Mouse (Mus musculus): ENCODE measurements around the gene Adcy2.

Gene Adcy2

DNA sequence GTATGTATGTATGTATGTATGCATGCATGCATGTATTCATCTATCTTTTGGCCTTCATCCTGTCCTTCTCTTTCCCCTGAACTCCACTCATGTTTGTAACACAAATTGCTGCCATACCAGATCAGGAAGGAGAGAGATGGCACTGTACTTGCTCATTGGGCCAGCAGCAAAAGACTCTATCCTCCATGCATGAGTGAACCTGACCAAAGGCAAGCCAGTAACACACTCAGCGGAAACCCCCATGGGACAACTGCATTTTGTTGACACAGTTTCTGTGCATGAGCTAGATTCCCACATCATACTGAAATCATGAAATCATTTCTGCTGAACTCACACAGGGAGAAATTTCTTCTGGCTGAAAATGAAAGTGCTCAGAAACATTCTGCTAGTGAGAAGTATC lies 172.9 kb downstream of the Adcy2 start:
- DNase-seq (ENCODE audit: low spot score) = no peak

DNA sequence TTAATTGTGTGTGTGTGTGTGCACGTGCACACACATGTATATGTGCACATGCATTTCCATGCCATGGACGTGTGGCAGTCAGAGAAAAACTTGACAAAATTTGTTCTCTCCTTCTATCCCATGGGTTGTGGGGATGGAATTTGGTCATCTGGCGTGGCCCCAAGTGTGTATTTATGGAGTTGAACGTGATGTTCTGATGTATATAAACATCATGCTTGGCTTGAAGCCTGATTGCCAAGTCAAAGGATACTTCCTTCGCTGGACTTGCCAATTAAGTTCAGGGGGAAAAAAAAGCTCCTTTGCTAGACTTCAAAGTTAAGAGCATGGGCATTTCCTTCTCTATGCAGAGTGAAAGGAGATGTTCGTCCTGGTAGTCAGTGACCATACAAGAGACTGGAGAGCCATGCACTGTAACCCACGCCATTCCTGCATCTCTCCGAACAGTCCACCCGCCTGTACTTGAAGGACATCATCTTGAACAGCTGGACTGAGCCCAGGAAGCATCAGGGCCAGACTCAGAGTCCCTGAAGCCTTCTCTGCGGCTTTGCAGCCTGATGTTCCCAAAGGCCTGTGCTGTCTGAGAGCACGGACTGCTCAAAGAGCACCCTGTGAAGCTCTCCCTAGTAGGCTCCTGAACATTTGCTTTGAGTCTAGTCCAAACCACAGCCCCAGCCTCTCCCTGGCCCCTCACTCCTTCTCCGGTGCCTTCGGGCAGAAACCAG lies 178.3 kb downstream of the Adcy2 start:
- no peak for DNase-seq (ENCODE audit: low spot score)

DNA sequence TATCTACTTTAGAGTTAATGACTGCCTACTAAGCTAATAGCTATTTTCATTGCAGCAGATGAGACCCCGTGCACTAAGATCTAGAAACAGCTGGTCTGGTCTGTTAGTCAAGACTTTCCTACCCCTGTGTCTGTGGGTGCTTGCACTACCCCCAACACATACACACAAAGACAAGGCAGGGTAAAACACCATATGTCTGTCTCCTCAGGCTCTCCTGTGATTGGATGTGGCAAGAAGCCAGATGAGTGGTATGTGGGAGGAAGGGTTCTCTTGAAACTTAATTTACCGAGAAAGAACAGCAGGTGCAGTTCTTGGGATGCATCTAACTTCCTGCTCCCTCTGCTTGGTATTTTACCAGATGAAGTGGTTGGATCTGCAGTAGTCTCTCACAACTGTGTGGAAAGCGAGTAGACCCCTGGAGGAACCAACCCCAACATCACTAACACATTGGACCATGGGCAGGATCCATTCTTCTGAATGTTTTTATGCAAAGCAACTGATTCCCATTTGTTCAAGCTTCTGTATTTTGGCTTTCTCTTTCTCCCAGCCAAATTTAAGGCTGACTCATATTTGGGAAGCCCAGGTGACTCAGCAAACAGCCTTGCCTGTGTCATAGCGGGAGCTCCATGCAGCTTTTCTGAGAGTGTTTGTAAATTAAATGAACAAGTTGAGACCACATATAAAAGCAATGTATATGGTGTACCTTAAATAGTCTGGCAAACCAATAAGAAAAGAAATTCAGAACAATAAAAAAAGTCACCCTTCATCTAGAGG lies 183.4 kb downstream of the Adcy2 start:
- DNase-seq (ENCODE audit: low spot score) = no peak

DNA sequence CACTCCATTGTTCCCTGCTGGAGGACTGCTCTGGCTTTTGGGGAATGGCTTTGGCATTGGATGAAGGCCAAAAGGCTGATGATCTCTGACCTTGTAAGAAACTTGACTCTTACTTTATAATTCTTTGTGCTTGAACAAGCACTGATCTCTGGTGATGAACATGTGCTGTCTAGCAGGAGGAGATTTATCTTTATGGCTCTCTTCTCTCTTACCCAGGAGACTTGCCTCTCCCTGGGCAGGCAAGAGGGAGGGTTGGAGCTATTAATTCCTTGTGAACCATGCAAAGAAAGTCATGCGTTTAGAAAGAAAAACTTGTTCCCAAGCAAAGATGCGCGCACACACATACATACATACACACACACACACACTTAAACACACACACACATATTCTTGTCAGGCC lies 188.2 kb downstream of the Adcy2 start:
- DNase-seq (ENCODE audit: low spot score) = no peak

DNA sequence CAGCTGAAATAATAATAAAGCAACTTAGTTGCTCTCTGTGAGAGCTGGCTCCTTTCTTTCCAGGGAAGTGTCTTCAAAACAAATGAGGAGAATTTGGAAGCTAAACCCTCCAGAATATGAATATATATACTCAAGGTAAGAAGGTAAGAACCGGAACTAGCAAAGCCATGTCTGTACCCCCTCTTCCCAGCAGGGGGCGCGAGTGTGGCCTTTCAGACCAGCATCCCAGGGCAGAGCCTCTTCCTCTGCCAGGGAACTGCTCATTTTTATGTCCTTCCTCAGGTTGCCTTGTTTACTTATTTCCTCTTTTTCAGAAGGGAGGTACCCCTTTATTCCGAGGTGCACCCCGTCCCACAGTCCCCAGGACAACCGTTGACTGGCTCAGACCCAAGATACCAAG lies 199.6 kb downstream of the Adcy2 start:
- no peak for DNase-seq (ENCODE audit: low spot score)

DNA sequence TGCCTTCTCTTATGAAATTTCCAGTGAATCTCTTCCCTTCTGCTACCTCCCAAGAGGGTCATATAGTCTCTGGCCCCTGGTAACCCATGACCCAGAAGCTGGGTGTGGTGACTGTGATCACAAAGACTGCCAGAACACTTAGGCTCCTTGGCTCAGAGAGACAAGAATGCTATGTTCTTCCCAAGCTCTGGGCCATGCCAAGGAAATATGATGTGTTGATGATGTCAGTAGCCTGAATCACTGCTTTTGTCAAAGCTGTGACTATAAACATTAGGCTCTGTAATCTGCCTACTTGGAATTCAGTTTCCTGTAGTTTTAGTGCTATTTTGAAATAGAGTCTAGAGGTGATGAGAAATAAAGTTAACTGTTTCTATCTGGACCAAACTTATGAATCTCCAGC lies 206.1 kb downstream of the Adcy2 start:
- no peak for DNase-seq (ENCODE audit: low spot score)

DNA sequence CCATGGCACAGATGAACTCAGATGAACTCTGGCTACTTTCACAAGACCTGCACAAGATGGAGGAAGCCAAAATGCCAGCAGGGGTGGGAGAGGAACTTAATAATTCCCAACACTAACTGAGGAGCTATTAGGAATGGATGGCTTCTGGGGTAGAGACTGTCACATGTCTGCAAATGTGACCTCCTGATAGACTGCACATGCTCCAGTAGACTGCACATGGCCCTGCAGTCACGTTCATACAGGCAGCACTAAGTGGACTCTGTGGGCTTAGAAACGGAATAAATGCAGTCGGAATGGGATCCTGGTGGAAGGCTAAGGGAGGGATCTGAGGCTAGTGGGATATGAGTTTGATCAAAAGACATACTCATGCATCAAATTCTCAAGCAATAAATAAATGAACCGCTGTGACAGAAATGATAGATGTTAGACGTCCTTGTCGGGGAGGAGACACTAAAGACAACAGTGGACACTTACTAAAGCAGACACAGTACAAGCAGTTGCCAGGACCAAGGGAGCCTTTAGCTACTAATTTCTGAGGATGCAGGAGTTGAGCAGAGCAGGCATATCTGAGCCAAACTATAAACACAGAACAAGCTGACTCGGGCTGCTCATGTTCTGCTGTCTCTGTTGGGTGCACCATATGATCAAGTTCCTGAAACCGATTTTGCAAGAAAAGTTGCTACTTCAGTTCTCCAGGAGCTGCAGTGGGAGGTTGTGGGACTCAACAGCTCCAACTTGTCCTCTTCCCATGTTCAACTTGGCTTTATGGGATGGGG lies 211.9 kb downstream of the Adcy2 start:
- no peak for DNase-seq (ENCODE audit: low spot score)

DNA sequence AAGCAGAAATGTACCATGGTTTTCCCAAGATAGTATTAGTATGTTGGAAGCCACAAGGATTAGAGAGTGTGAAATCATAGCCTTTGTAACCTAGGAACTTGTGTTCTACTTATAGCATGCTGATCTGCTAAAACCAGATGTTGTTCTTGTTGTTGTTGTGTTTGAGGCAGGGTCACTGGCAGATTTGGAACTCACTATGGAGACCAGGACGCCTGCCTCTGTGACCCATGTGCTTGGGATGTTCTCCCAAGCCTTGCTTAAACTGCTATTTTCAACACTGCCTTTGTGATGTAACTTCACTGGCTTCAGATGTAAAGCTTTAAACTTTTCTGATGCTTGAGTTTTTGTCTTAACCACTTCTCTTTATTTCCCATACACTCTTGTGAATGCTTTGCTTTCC lies 216.2 kb downstream of the Adcy2 start:
- DNase-seq (ENCODE audit: low spot score) = no peak

DNA sequence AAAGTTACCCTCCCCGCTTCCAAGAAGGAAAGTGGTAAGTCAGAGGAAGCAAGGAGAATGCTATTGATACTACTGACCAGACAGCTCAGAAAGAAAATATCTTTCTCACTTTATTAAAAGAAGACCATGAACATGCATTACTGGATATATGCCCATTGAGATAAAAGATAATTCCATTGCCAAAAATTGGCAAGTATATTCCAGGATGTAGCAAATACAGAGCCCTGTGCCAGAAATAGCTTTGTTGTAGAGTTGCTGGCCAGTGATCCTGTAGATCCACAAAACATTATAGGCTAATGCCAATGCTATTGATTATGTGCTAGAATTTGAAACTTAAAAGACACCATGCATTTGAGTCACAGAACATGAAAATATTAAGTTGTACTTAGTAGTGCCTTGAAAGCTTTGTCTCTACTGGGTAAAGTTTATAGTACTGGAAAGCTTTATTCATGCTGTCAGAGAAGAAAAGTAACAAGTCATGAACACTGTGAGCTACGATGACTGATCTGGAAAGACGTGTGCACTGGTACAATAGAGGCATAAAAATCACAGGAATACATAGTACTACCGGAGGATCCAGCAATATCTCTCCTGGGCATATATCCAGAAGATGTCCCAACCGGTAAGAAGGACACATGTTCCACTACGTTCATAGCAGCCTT lies 221.2 kb downstream of the Adcy2 start:
- no peak for DNase-seq (ENCODE audit: low spot score)

DNA sequence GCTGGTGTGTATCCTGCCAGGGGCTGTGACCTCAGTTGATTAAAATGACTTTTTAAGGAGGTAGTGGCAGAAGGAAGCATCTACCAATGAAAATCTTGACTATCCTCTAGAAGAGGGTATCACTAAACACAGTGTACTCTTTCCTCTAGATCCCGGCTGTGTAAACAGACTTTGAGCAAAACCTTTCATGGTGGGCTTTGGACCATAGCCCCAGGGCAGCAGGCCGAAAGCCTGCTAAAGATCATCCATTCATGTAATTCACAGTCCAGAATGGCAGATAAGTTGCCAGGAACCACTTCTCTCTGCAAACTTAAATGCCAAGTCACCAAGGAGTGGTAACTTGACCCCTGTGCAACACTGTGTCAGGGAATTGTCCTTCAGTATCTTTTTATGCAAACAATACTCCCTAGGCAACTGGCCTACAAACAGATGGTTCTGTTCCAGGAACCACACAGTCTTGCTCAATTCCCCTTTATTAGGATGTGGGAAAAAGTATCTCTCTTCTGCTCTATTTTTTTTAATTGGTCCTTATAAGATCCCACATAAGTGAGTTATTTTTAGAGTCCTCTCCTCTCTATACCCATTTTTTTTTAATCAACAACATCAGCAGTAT lies 225.6 kb downstream of the Adcy2 start:
- no peak for DNase-seq (ENCODE audit: low spot score)

DNA sequence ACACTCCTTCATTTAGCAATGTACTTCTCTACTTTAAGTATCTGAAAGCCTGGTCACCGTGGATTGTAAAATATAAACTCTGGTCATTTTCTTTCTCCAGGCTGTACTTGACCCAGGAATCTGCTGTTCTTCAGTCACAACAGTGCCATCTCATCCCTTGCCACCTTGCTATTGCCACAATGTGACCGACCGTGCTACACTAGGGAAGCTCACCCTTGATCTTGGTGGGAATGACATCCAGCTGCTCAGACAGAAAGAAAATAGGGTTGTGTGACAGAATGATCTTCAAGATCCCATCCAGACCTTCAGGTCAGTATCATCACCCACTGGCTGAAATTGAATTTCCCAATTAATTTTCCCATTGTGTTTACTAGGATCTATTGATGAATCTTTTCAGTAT lies 230.8 kb downstream of the Adcy2 start:
- no peak for DNase-seq (ENCODE audit: low spot score)

DNA sequence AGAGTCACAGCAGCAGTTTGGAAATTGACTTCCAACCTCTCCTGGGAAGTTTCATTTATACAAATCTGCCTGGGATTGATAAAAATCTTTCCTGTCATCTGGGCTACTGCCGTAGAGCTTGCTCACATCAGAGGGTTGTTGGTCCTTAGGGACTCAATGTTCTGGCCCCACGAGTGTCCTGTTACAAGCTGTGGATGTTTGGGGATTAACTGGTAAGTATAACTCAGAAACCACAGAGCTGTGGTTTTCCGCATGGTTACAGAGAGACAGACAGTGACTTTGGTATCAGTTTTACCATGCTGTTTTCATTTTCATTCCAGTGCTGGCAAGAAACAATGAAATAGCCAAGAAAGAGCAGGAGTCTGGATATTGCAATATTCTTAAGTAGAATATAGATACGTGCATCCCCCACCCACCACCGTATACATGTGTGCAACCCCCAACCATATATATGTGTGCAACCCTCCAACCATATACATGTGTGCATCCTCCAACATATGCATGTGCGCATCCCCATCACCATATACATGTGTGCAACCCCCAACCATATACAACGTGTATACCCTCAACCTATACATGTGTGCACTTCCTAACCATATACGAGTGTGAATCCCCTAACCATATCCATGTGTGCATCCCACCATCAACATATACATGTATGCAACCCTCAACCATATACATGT lies 233.3 kb downstream of the Adcy2 start:
- no peak for DNase-seq (ENCODE audit: low spot score)

DNA sequence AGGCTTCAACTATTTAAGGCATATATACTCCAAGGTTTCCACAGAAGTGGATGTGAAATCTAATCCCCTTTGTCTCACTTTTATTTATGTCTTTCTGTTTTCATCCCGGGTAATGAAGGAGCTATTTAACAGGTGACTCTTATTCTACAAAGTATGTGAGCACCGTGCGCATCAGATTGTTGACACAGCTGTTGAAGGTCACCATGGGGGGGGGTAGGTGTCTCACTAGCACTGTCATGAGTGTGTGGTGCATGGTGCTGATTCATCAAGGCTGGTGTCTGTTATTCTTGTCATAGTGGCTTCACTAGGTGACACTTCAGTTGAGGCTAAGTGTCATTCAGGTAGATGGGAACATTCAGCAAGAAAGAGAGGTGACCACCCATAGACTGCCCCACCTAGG lies 234.7 kb downstream of the Adcy2 start:
- no peak for DNase-seq (ENCODE audit: low spot score)

DNA sequence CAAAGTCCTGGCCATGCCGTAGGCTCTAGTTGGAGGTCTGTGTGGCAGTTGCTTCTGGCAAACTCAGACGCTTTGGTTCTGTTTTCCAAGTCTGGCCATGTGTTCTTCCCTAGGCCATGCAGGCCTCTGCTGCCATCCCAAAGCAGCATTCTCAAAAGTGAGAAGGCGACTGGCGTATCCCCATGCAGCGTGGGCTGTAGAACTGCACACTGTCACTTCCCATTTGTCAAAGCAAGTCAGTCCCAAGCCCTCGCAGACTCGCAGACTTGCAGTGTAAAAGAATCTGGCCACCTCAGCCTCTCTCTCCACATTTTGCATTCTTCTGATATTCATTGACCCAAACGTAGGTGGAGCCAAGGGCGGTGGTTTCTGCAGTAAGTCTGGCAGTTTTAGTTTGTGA lies 249.5 kb downstream of the Adcy2 start:
- DNase-seq (ENCODE audit: low spot score) = no peak

DNA sequence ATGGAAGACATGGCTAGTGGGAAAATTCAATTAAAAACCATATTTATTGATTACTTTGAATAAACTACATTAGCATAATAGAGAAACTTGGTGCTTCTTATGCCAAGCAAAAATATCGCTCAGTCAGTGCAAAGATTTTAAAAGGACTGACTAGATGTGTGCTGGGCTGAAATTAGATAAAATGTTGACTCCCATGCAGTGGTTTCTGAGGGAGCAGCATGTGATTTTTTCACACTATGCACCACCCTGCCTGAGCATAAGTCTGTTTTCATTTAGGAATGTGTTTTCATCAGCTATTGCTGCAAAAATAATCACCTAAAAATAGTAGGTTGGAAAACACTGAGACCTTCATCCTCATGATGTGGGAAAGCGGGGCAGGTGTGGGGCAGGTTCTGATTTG lies 250.0 kb downstream of the Adcy2 start:
- no peak for DNase-seq (ENCODE audit: low spot score)

DNA sequence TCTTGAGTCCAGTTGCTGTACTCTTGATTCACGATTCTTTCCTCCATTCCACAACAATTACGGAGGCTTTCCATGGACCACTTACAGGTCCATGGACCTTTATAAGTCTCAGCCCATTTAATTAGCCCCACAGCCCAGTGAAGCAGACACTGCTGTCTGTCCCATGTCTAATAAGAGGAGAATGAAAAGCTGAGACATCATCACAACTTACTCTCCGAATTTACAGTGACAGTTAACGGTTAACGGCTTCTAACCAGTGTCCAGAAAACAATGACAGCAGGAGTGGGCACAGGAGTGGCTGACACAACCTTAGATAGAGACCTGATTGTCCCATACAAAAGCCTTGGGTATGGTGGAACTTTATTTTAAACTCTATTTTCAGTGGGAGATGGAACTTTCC lies 253.9 kb downstream of the Adcy2 start:
- no peak for DNase-seq (ENCODE audit: low spot score)

DNA sequence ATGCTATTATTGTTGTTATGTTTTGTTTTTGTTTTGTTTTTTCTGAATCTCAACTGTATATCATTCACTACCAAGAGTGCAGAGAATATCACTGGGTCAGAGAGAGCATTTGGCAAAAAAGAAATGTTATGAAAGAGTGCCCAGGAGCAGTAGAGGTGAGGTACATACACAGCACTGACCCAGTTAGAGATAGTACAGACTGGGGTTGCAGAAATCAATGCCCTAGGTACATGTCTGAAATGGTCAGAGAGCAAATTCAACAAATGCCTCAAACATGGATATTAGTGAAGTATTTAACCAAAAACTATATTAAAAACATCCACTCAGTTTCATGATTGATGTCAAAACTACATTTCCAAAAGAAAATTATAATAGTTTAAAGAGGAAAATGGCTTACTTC lies 286.7 kb downstream of the Adcy2 start:
- DNase-seq (ENCODE audit: low spot score) = no peak

DNA sequence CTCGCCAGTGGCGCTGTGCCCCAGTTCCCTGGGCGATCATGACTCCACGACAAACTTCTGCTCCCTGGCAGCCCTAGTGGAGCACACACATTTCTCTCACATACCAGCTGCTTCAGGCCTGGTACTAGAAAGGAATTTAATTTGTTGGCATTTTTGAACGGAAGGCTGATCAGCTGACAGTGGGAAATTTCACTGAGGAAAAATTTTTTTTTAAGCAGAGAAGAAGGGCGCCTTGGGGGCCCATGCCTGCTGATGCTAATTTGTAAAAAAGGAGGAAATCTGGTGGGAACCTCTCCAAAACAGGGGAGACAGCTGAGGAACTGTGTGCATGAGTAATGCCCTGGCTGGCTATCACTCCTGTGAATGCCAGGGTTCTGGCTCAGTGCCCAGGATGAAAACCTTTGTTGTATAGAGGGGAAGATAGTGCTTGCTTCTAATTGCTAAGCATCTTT lies 292.0 kb downstream of the Adcy2 start:
- no peak for DNase-seq (ENCODE audit: low spot score)

DNA sequence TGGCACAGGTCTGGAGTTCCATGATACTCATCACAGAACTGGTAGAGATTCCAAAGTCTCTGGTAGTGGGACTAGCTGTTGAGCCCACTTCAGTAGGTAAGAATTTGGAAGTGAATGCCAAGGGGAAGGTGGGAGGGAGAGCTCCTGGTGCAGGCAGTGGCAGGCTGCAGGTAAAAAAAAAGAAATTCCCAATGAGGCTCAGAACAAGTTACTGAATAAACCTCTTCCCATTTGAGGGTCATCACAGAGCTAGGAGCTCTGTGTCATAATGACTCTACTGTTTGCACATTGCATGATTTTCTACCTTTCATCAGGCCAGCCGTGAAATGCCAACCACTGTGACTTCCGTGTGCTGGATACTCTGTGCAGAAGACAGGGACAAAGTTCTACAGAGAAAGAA lies 314.4 kb downstream of the Adcy2 start:
- DNase-seq (ENCODE audit: low spot score) = no peak

DNA sequence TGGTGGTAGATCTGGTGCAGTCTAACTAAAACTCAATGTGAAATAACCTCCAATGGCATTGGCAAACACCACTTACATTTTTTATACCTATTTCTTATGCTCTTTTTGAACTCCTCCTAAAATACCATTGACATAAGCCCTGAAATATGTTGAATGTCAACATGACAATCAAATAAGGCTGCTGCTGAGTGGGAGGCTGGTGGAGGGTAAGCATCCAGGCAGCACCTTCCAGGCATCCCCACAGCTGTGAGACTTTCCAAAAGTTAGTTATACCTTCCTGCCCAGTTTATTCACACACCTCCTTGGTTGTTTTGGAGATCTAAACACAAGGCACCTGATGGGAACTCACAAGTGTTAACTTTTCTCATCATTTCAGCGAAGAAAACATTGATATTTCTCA lies 318.9 kb downstream of the Adcy2 start:
- DNase-seq (ENCODE audit: low spot score) = no peak

DNA sequence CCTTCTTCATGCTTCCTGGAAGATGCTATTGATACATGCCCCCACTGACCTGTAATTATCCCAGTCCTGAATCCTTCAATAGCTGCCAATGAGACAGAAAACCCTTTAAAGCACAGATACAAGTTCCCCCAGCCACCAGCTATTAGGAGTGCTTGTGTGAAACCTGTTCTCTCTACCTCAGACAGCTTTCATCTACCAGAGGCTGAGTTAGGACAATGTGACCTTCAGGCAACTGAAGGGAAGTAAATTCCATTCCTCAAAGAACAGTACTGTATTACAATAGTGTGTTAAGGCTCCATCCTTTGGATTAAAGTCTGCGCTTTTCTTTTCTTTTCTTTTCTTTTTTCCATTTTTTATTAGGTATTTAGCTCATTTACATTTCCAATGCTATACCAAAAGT lies 356.6 kb downstream of the Adcy2 start:
- DNase-seq (ENCODE audit: low spot score) = no peak
